Mouse (Mus musculus) liver, embryonic 16.5 days (tissue): ENCODE data around the gene Gpd2. TPM values are rescaled to one million over a fixed set of nuclear protein-coding genes. Genes with fewer than 3 reads are reported as not detected.

Source experiments
- ATAC-seq: fragments of 200-750 bp; cut with Nextera tagmentation; 2 replicates; pipeline ENCODE4 v1.8.0; 2017; ENCODE audit warnings: low read depth, mild to moderate bottlenecking, moderate number of reproducible peaks, moderate library complexity
- H3K27ac ChIP-seq: fragments of 300-500 bp; sonication (generic); 2 replicates; pipeline ENCODE4 v1.5.1; 2014; ENCODE audit warnings: mild to moderate bottlenecking, low read length
- H3K27me3 ChIP-seq: fragments of 300-500 bp; sonication (generic); 2 replicates; pipeline ENCODE4 v1.6.1; 2014; ENCODE audit warnings: low read depth, low read length, mixed read lengths; ENCODE audit not compliant: control insufficient read depth, insufficient read depth
- H3K36me3 ChIP-seq: fragments of 300-500 bp; sonication (generic); 2 replicates; pipeline ENCODE4 v1.6.1; 2014; ENCODE audit warnings: mild to moderate bottlenecking; ENCODE audit not compliant: control insufficient read depth, insufficient read depth
- H3K4me1 ChIP-seq: fragments of 300-500 bp; sonication (generic); 2 replicates; pipeline ENCODE4 v1.6.1; 2014; ENCODE audit warnings: low read depth, low read length, mixed read lengths; ENCODE audit not compliant: control insufficient read depth
- H3K4me2 ChIP-seq: fragments of 300-500 bp; sonication (generic); 2 replicates; pipeline ENCODE4 v1.6.1; 2014; ENCODE audit warnings: low read depth, low read length, mixed read lengths
- H3K4me3 ChIP-seq: fragments of 300-500 bp; sonication (generic); 2 replicates; pipeline ENCODE4 v1.5.1; 2014; ENCODE audit warnings: low read depth, mild to moderate bottlenecking, low read length
- H3K9ac ChIP-seq: fragments of 300-500 bp; sonication (generic); 2 replicates; pipeline ENCODE4 v1.6.1; 2014; ENCODE audit warnings: low read depth, low read length
- H3K9me3 ChIP-seq: fragments of 300-500 bp; sonication (generic); replicated peaks from 2 replicates; pipeline ENCODE4 v1.6.1; 2016; ENCODE audit warnings: low read length; ENCODE audit not compliant: control insufficient read depth
- WGBS: fragments of 180-500 bp; shearing (Covaris S2); extraction: QIAGEN DNeasy Blood & Tissue Kit; methylation state at CpG from one replicate; pipeline ENCODE4 v1.1.7; 2014; ENCODE audit not compliant: insufficient replicate concordance; 5-methylcytosine and 5-hydroxymethylcytosine counted together
- polyA plus RNA-seq: library from polyadenylated mRNA; unstranded; fragments of >200 nt; fragmentation: Nextera tagmentation; extraction: Ambion mirVana; gene quantifications from 2 replicates; pipeline ENCODE4 v1.2.1, GENCODE M21; 2015

Gpd2 gene
- polyA plus RNA-seq, 1 experiment from 2014 or later, result 5.9 TPM

- no peak for ATAC-seq
- H3K27ac ChIP-seq, result no peak overlapping the region
- H3K4me3 ChIP-seq, result no peak overlapping the region
- no peaks in the 10 kb centered on the region for H3K9me3 ChIP-seq
- no peaks in the 10 kb centered on the region for H3K4me1 ChIP-seq
- no peaks in the 10 kb centered on the region for H3K36me3 ChIP-seq
- WGBS, result 52% methylated on average over 8 of the region's 8 CpGs
- no peaks in the 10 kb centered on the region for H3K27me3 ChIP-seq
- no peak overlapping the region for H3K9ac ChIP-seq
- H3K4me2 ChIP-seq, result no peak overlapping the region
Measured at GRCm38 (mm10) chr2:57378147-57378889, 140.9 kb downstream of the Gpd2 start.

GRCm38 (mm10) chr2:57384625-57385024, 147.2 kb downstream of the Gpd2 start:
- Histone ChIP-seq H3K27ac (no peak overlapping the region), H3K9ac (no peak overlapping the region), H3K4me1 (no peaks in the 10 kb centered on the region), H3K36me3 (no peaks in the 10 kb centered on the region), H3K4me3 (no peak overlapping the region), H3K9me3 (no peaks in the 10 kb centered on the region), H3K4me2 (no peak overlapping the region), H3K27me3 (no peaks in the 10 kb centered on the region)
- WGBS, result 81% methylated on average over 2 of the region's 2 CpGs
- ATAC-seq, result no peak

- H3K9me3 ChIP-seq, result no peaks in the 10 kb centered on the region
- no peaks in the 10 kb centered on the region for H3K27me3 ChIP-seq
- H3K4me1 ChIP-seq, result no peaks in the 10 kb centered on the region
- WGBS, result 53% methylated on average over 7 of the region's 7 CpGs
- no peaks in the 10 kb centered on the region for H3K36me3 ChIP-seq
- no peak for ATAC-seq
- H3K9ac ChIP-seq, result no peak overlapping the region
- no peak overlapping the region for H3K27ac ChIP-seq
- H3K4me2 ChIP-seq, result no peak overlapping the region
- no peak overlapping the region for H3K4me3 ChIP-seq
Measured at GRCm38 (mm10) chr2:57387816-57388215, 150.4 kb downstream of the Gpd2 start.

- no peak for ATAC-seq
- no peak overlapping the region for H3K27ac ChIP-seq
- 55% methylated on average over 4 of the region's 4 CpGs for WGBS
Measured at GRCm38 (mm10) chr2:57395071-57395470, 157.6 kb downstream of the Gpd2 start.

GRCm38 (mm10) chr2:57396061-57396460, 158.6 kb downstream of the Gpd2 start:
- H3K4me3 ChIP-seq, result no peak overlapping the region
- no peaks in the 10 kb centered on the region for H3K9me3 ChIP-seq
- WGBS, result 71% methylated on average over 13 of the region's 13 CpGs
- H3K9ac ChIP-seq, result no peak overlapping the region
- H3K27me3 ChIP-seq, result no peaks in the 10 kb centered on the region
- ATAC-seq, result no peak
- no peak overlapping the region for H3K27ac ChIP-seq
- H3K36me3 ChIP-seq, result no peaks in the 10 kb centered on the region
- no peaks in the 10 kb centered on the region for H3K4me1 ChIP-seq
- H3K4me2 ChIP-seq, result no peak overlapping the region

More at GRCm38 (mm10) chr2:57395071-57395470, 157.6 kb downstream of the Gpd2 start:
- Histone ChIP-seq H3K4me3 (no peak overlapping the region), H3K9ac (no peak overlapping the region), H3K27me3 (no peaks in the 10 kb centered on the region), H3K36me3 (no peaks in the 10 kb centered on the region), H3K4me1 (no peaks in the 10 kb centered on the region), H3K4me2 (no peak overlapping the region), H3K9me3 (no peaks in the 10 kb centered on the region)

GRCm38 (mm10) chr2:57397727-57398126, 160.3 kb downstream of the Gpd2 start:
- no peaks in the 10 kb centered on the region for H3K4me1 ChIP-seq

GRCm38 (mm10) chr2:57407414-57408019, 170.1 kb downstream of the Gpd2 start:
- WGBS, result 61% methylated on average over 4 of the region's 4 CpGs
- Histone ChIP-seq H3K36me3 (no peaks in the 10 kb centered on the region), H3K4me2 (no peak overlapping the region), H3K27me3 (no peaks in the 10 kb centered on the region), H3K9me3 (no peaks in the 10 kb centered on the region), H3K4me1 (no peaks in the 10 kb centered on the region), H3K4me3 (no peak overlapping the region), H3K27ac (no peak overlapping the region), H3K9ac (no peak overlapping the region)
- no peak for ATAC-seq

More at GRCm38 (mm10) chr2:57397727-57398126, 160.3 kb downstream of the Gpd2 start:
- Histone ChIP-seq H3K27me3 (no peaks in the 10 kb centered on the region), H3K27ac (no peak overlapping the region), H3K9ac (no peak overlapping the region), H3K4me2 (no peak overlapping the region), H3K9me3 (no peaks in the 10 kb centered on the region), H3K36me3 (no peaks in the 10 kb centered on the region), H3K4me3 (no peak overlapping the region)
- no peak for ATAC-seq
- 64% methylated on average over 3 of the region's 3 CpGs for WGBS

- Histone ChIP-seq H3K27ac (no peak overlapping the region), H3K4me1 (no peaks in the 10 kb centered on the region), H3K4me3 (no peak overlapping the region), H3K4me2 (no peak overlapping the region), H3K9ac (no peak overlapping the region), H3K27me3 (no peaks in the 10 kb centered on the region), H3K36me3 (no peaks in the 10 kb centered on the region), H3K9me3 (no peaks in the 10 kb centered on the region)
- ATAC-seq, result no peak
- 55% methylated on average over 4 of the region's 4 CpGs for WGBS
Measured at GRCm38 (mm10) chr2:57408413-57408812, 171.0 kb downstream of the Gpd2 start.

GRCm38 (mm10) chr2:57411551-57411950, 174.1 kb downstream of the Gpd2 start:
- Histone ChIP-seq H3K27ac (no peak overlapping the region), H3K4me2 (no peak overlapping the region), H3K9me3 (no peaks in the 10 kb centered on the region), H3K4me3 (no peak overlapping the region), H3K4me1 (no peaks in the 10 kb centered on the region), H3K36me3 (no peaks in the 10 kb centered on the region), H3K9ac (no peak overlapping the region), H3K27me3 (no peaks in the 10 kb centered on the region)
- WGBS, result 69% methylated on average over 2 of the region's 2 CpGs
- ATAC-seq, result no peak
